ENCODE assay signal across 8 mouse cellular contexts in genomic region chr4:154961226-154961738, GRCm38 (mm10). TPM values are rescaled to one million over a fixed set of nuclear protein-coding genes. Genes with fewer than 3 reads are reported as not detected.
DNase-seq lines count a peak whose midpoint lies in the region; ATAC-seq and TF ChIP-seq lines count a peak whose summit lies in the region.

No protein-coding gene starts in this region.

- H3K9me3 ChIP-seq in forebrain, embryonic 10.5 days = no peaks in the 10 kb centered on the region
- no peaks in the 10 kb centered on the region for H3K9me3 ChIP-seq in hindbrain, postnatal 0 days (ENCODE audit: low read length)

- peak overlapping the region; percentile 47 for H3K4me3 ChIP-seq in kidney, adult 2 months (ENCODE audit: insufficient read depth, low read depth, low read length)
- peak overlapping the region; percentile 98 for H3K4me3 ChIP-seq in forebrain, embryonic 10.5 days
- peak overlapping the region; percentile 75 for H3K4me3 ChIP-seq in hindbrain, postnatal 0 days (ENCODE audit: low read length)

- H3K27me3 ChIP-seq in kidney, adult 2 months (replicated peaks; ENCODE audit: control insufficient read depth, insufficient read depth, low read length) = peaks cover 5% of the 10 kb centered on the region; the same call in 1 of the 2 replicates
- H3K27me3 ChIP-seq in forebrain, embryonic 10.5 days (ENCODE audit: poor library complexity, severe bottlenecking) = peaks cover 73% of the 10 kb centered on the region
- no peaks in the 10 kb centered on the region for H3K27me3 ChIP-seq in hindbrain, postnatal 0 days (ENCODE audit: insufficient read depth, low read length)

- no peak overlapping the region for H3K27ac ChIP-seq in kidney, adult 2 months (ENCODE audit: insufficient read depth, low read depth, low read length)
- peak overlapping the region; percentile 97 for H3K27ac ChIP-seq in forebrain, embryonic 10.5 days
- peak overlapping the region; percentile 77 for H3K27ac ChIP-seq in hindbrain, postnatal 0 days

- H3K9ac ChIP-seq in hindbrain, postnatal 0 days (replicated peaks; ENCODE audit: low read length) = peak overlapping the region; percentile 58

- peaks cover 5% of the 10 kb centered on the region; the same call in 1 of the 2 replicates for H3K4me1 ChIP-seq in kidney, adult 2 months (ENCODE audit: control insufficient read depth, insufficient read depth, low read length)
- H3K4me1 ChIP-seq in forebrain, embryonic 10.5 days = peaks cover 99% of the 10 kb centered on the region
- H3K4me1 ChIP-seq in hindbrain, postnatal 0 days (ENCODE audit: insufficient read depth, low read length) = peaks cover 42% of the 10 kb centered on the region

- H3K4me2 ChIP-seq in hindbrain, postnatal 0 days (ENCODE audit: low read depth, low read length) = peak overlapping the region; percentile 84

- TF ChIP-seq CTCF in kidney, adult 2 months (conservative IDR thresholded peaks at IDR 0.05; ENCODE audit: insufficient read depth, insufficient read length, low read depth, low read length) = no peak
- TF ChIP-seq CTCF in hindbrain, postnatal 0 days (IDR thresholded peaks at IDR 0.05; ENCODE audit: low read depth) = peak; percentile 35; the same call in 1 of the 2 replicates

- no peak for ATAC-seq in hindbrain, postnatal 0 days

- peak; percentile 31 for DNase-seq in kidney, adult 2 months
- no peak for DNase-seq in kidney, adult 9 months
- peak; percentile 39 for DNase-seq in T-cell, adult 2 months (ENCODE audit: low spot score)
- peak; percentile 64 for DNase-seq in forebrain, embryonic 10.5 days (ENCODE audit: extremely low spot score, low spot score)
- DNase-seq in hindbrain, postnatal 0 days (ENCODE audit: low spot score) = peak; percentile 39
- peak; percentile 44 for DNase-seq in lung, postnatal 10 days
- peak; percentile 58 to 61 for DNase-seq in spleen, postnatal 36 days (ENCODE audit: low spot score in 2 of 2)
- no peak for DNase-seq in frontal cortex, postnatal 14 days (ENCODE audit: low spot score in 2 of 2)

- 2% methylated on average over 47 of the region's 47 CpGs for WGBS in kidney, adult 2 months
- 0% methylated on average over 47 of the region's 47 CpGs for WGBS in forebrain, embryonic 10.5 days
- 2% methylated on average over 47 of the region's 47 CpGs for WGBS in hindbrain, postnatal 0 days

- no peak for TF ChIP-seq POLR2A in kidney, adult 2 months (IDR thresholded peaks at IDR 0.05; ENCODE audit: low read depth, low read length)

- H3K36me3 ChIP-seq in kidney, adult 2 months (ENCODE audit: control insufficient read depth, insufficient read depth, low read length) = no peaks in the 10 kb centered on the region
- peaks cover 28% of the 10 kb centered on the region for H3K36me3 ChIP-seq in forebrain, embryonic 10.5 days (replicated peaks)
- no peaks in the 10 kb centered on the region for H3K36me3 ChIP-seq in hindbrain, postnatal 0 days (ENCODE audit: insufficient read depth, low read length)

RNA-seq across cellular contexts. Expression of gene Hes5, which starts 0.6 kb away (rescaled TPM):
- not detected in 2 replicates for polyA plus RNA-seq in kidney, adult 2 months (2012; rRNA removed)
- polyA plus RNA-seq in forebrain, embryonic 10.5 days (2016; fragmentation: Nextera tagmentation; extraction: Ambion mirVana) = 272 and 295 TPM in 2 replicates
- total RNA-seq in hindbrain, postnatal 0 days (2014; rRNA removed) = 149 and 177 TPM in 2 replicates
- 106 and 122 TPM in 2 replicates for polyA plus RNA-seq in hindbrain, postnatal 0 days (2015; fragmentation: Nextera tagmentation; extraction: Ambion mirVana)

RNA-seq across cellular contexts. Expression of gene Pank4, which starts 2.6 kb away (rescaled TPM):
- 37.5 and 41.5 TPM in 2 replicates for polyA plus RNA-seq in kidney, adult 2 months (2012; rRNA removed)
- 46.8 and 51.8 TPM in 2 replicates for polyA plus RNA-seq in forebrain, embryonic 10.5 days (2016; fragmentation: Nextera tagmentation; extraction: Ambion mirVana)
- total RNA-seq in hindbrain, postnatal 0 days (2014; rRNA removed) = 34.5 and 40.9 TPM in 2 replicates
- 25.2 and 28.1 TPM in 2 replicates for polyA plus RNA-seq in hindbrain, postnatal 0 days (2015; fragmentation: Nextera tagmentation; extraction: Ambion mirVana)

RNA-seq across cellular contexts. Expression of gene Tnfrsf14, which starts 32.9 kb away (rescaled TPM):
- polyA plus RNA-seq in kidney, adult 2 months (2012; rRNA removed) = 12.1 and 19.4 TPM in 2 replicates
- polyA plus RNA-seq in forebrain, embryonic 10.5 days (2016; fragmentation: Nextera tagmentation; extraction: Ambion mirVana) = 0.68 and 0.93 TPM in 2 replicates
- total RNA-seq in hindbrain, postnatal 0 days (2014; rRNA removed) = 0.52 TPM in 1 of 2 replicates, not detected in the other
- 0.16 and 0.29 TPM in 2 replicates for polyA plus RNA-seq in hindbrain, postnatal 0 days (2015; fragmentation: Nextera tagmentation; extraction: Ambion mirVana)

Comparison
In these comparisons a context has a peak if more than half of its experiments do, and no peak if none do; other contexts are left out.
1. DNase-seq: peak in kidney, adult 2 months (single experiment), T-cell, adult 2 months (single experiment), forebrain, embryonic 10.5 days (single experiment), hindbrain, postnatal 0 days (single experiment), lung, postnatal 10 days (single experiment) and spleen, postnatal 36 days (2 of 2); none in kidney, adult 9 months (single experiment) and frontal cortex, postnatal 14 days (0 of 2).
2. H3K4me3 ChIP-seq: peak in every context shown above with its lines; median percentile 98 in forebrain, embryonic 10.5 days; 75 in hindbrain, postnatal 0 days; 47 in kidney, adult 2 months.
3. RNA of gene Hes5, which starts 0.6 kb away (polyA plus RNA-seq): 272 to 295 TPM in forebrain, embryonic 10.5 days and 106 to 122 TPM in hindbrain, postnatal 0 days; not detected in kidney, adult 2 months; every median in the first group is over 100 times any median in the second.